Mouse (Mus musculus) olfactory bulb, adult 2 months (tissue): ENCODE measurements around the gene Angptl6. TPM values are rescaled to one million over a fixed set of nuclear protein-coding genes. Genes with fewer than 3 reads are reported as not detected.

Experiments
- H3K27ac ChIP-seq: fragments of 200-500 bp; 2 replicates; pipeline ENCODE4 v1.5.1; 2012; ENCODE audit warnings: low read depth, low read length; ENCODE audit not compliant: insufficient read depth
- H3K4me1 ChIP-seq: fragments of 200-500 bp; 2 replicates; pipeline ENCODE4 v1.6.1; 2012; ENCODE audit warnings: low read length; ENCODE audit not compliant: control insufficient read depth, insufficient read depth
- H3K4me3 ChIP-seq: fragments of 200-500 bp; 2 replicates; pipeline ENCODE4 v1.5.1; 2012; ENCODE audit warnings: mild to moderate bottlenecking, low read depth, low read length, moderate library complexity; ENCODE audit not compliant: insufficient read depth
- CTCF ChIP-seq: fragments of 200-500 bp; IDR thresholded peaks from 2 replicates; pipeline ENCODE4 v1.5.1; 2012; ENCODE audit warnings: low read depth, mild to moderate bottlenecking, low read length, moderate library complexity; ENCODE audit not compliant: insufficient read depth
- POLR2A ChIP-seq: fragments of 200-500 bp; IDR thresholded peaks from 2 replicates; pipeline ENCODE4 v1.6.1; 2012; ENCODE audit warnings: mild to moderate bottlenecking, low read depth, low read length, moderate library complexity; ENCODE audit not compliant: insufficient read depth
- WGBS: fragments of 180-500 bp; shearing (Covaris S2); methylation state at CpG from one replicate; pipeline ENCODE4 v1.1.7; 2018; 5-methylcytosine and 5-hydroxymethylcytosine counted together
- polyA plus RNA-seq: library from polyadenylated mRNA; stranded (reverse); fragments of >200 nt; gene quantifications from 2 replicates; pipeline ENCODE4 v1.2.4, GENCODE M21; 2012; ENCODE audit warnings: low replicate concordance; ENCODE audit not compliant: missing spikeins, insufficient read depth, insufficient read length

The Angptl6 gene
- polyA plus RNA-seq, 1 experiment: not detected

DNA sequence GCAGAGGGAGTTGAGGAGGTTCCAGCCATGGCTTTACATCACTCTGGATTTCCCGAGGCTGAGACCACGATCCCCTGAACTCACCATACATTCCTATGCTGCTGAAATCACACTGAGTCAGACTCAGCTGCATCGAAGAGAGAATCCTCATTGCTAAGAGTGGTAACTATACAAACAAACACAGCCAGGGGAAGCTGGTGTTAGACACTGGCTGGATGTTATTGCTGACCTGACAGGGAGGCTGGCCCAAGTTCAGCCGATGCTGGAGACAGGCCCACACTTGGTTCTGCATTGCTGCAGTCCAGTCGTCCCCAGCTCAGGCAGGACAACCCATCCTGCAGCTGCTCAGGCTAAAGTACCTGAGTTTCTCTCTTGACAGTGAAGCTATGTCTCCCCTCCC lies 53.7 kb downstream of the Angptl6 start:
- TF ChIP-seq POLR2A (no peak), CTCF (no peak)
- H3K4me3 ChIP-seq: no peak overlapping the region
- no peak overlapping the region for H3K27ac ChIP-seq
- peaks cover 1% of the 10 kb centered on the region for H3K4me1 ChIP-seq
- 65% methylated on average over 5 of the region's 5 CpGs for WGBS

Other genes with a start within 250 kb of the Angptl6 start
- 162 TPM in 1 of 2 replicates, not detected in the other for gene Ubl5, start 236.8 kb downstream of the Angptl6 start, polyA plus RNA-seq
- not detected in 2 replicates for gene Fbxl12, start 235.0 kb downstream of the Angptl6 start, polyA plus RNA-seq
- not detected in 2 replicates for gene Pin1, start 227.6 kb downstream of the Angptl6 start, polyA plus RNA-seq
- gene Olfm2, start 133.4 kb downstream of the Angptl6 start, polyA plus RNA-seq: not detected in 2 replicates
- not detected in 2 replicates for gene Col5a3, start 64.7 kb downstream of the Angptl6 start, polyA plus RNA-seq
- gene Rdh8, start 61.2 kb downstream of the Angptl6 start, polyA plus RNA-seq: not detected in 2 replicates
- gene A230050P20Rik, start 11.1 kb downstream of the Angptl6 start, polyA plus RNA-seq: 183 TPM in 1 of 2 replicates, not detected in the other
- not detected in 2 replicates for gene Ppan, start 8.4 kb upstream of the Angptl6 start, polyA plus RNA-seq
- not detected in 2 replicates for gene Eif3g, start 18.9 kb upstream of the Angptl6 start, polyA plus RNA-seq
- 56.5 TPM in 1 of 2 replicates, not detected in the other for gene Dnmt1, start 80.2 kb upstream of the Angptl6 start, polyA plus RNA-seq
- gene S1pr2, start 97.1 kb upstream of the Angptl6 start, polyA plus RNA-seq: not detected in 2 replicates
- gene Mrpl4, start 123.0 kb upstream of the Angptl6 start, polyA plus RNA-seq: not detected in 2 replicates
- not detected in 2 replicates for gene Icam1, start 136.3 kb upstream of the Angptl6 start, polyA plus RNA-seq
- gene Icam4, start 149.6 kb upstream of the Angptl6 start, polyA plus RNA-seq: not detected in 2 replicates
- gene Icam5, start 152.3 kb upstream of the Angptl6 start, polyA plus RNA-seq: not detected in 2 replicates
- not detected in 2 replicates for gene Zglp1, start 187.4 kb upstream of the Angptl6 start, polyA plus RNA-seq
- gene Gm49373, start 193.4 kb upstream of the Angptl6 start, polyA plus RNA-seq: not detected in 2 replicates
- gene Fdx1l, start 193.9 kb upstream of the Angptl6 start, polyA plus RNA-seq: not detected in 2 replicates
- gene Gm38431, start 212.3 kb upstream of the Angptl6 start, polyA plus RNA-seq: not detected in 2 replicates
- gene Raver1, start 212.3 kb upstream of the Angptl6 start, polyA plus RNA-seq: not detected in 2 replicates